Mouse (Mus musculus) megakaryocyte, embryonic 14.5 days (primary cell): ENCODE results near the gene Pim1.

ENCODE experiments used
- FLI1 ChIP-seq: IDR thresholded peaks from 2 replicates; pipeline ENCODE4 v1.6.1; 2012; ENCODE audit warnings: low read length, inconsistent platforms, mixed read lengths
- GATA1 ChIP-seq: IDR thresholded peaks from 3 replicates; pipeline ENCODE4 v1.6.1; 2012; ENCODE audit warnings: mixed read lengths, low read length, inconsistent platforms, borderline replicate concordance

DNA sequence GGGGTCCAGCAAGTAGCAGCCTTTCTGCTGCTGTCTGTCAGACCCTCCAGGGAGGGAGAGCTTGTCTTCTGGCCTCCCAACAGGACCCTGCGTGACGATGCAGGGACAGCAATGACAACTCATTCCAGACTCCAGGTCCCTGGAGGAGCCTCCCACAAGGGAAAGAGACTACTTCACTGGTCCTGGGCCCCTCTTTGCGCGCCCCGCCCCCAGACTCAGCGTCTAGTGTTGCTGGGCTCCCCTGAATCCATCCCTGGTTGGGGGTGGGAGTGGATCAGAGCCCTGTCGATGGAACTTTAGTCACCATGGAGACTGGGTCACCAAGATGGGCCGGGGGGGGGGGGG lies 4.2 kb downstream of the Pim1 start:
- no peak for TF ChIP-seq GATA1
- no peak for TF ChIP-seq FLI1
